Mouse (Mus musculus) bone marrow, adult 2 months (tissue): ENCODE results near the gene Myadml2.

ENCODE experiments used
- CTCF ChIP-seq: fragments of 200-500 bp; IDR thresholded peaks from 2 replicates; pipeline ENCODE4 v1.5.1; 2011; ENCODE audit warnings: low read length, control low read depth; ENCODE audit not compliant: control insufficient read depth, insufficient read depth
- POLR2A ChIP-seq: fragments of 200-500 bp; IDR thresholded peaks from 2 replicates; pipeline ENCODE4 v1.6.1; 2011; ENCODE audit warnings: low read depth, mild to moderate bottlenecking, control low read depth, low read length, borderline replicate concordance; ENCODE audit not compliant: control insufficient read depth

DNA sequence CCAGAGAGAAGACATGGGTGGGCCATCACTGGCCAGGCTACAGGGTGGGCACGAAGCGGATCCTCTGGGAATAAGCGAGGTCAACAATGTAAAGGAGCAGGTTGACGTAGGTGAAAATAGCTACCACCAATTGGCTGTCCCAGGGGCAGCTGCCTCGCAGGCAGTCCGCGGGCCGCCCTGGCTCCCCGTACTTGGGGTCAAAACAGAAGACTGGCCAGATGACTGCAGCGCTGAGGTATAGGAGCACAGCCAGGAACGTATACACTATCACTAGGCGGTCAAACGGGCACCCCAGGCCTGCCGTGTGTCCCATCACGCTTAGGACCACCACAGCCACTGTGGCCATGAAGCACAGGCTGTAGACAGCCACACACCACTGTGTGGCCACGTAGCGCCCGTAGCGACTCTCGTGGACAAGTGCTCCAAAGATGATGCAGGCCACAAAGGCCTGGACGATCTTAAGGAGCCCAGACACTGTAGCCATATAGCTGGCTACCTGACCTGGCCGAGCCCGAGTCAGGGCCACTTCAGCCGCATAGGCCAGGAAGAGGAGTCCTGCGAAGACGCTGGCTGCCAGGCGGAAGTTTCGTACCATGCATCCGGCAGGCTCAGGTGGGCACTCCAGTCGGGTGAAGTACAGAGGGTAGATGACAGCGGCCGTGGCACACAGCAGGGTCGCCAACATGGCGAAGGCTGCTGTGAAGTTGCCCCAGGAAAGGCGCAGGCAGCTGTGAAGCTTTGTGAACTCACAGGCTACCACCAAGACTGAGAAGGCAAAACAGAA is 719 bp downstream of the Myadml2 start:
- TF ChIP-seq CTCF (no peak), POLR2A (no peak)
